Mouse (Mus musculus) hindbrain, embryonic 16.5 days (tissue): ENCODE data around the gene Mocs3. TPM values are rescaled to one million over a fixed set of nuclear protein-coding genes. Genes with fewer than 3 reads are reported as not detected.

Experiments used
- ATAC-seq: fragments of 200-750 bp; cut with Nextera tagmentation; 2 replicates; pipeline ENCODE4 v1.8.0; 2017; ENCODE audit warnings: moderate TSS enrichment, moderate library complexity
- H3K27ac ChIP-seq: fragments of 300-500 bp; sonication (generic); 2 replicates; pipeline ENCODE4 v1.5.1; 2014; ENCODE audit warnings: low read depth, mild to moderate bottlenecking, control low read depth, low read length, moderate library complexity
- H3K27me3 ChIP-seq: fragments of 300-500 bp; sonication (generic); replicated peaks from 2 replicates; pipeline ENCODE4 v1.6.1; 2014; ENCODE audit warnings: low read length; ENCODE audit not compliant: control insufficient read depth, insufficient read depth
- H3K36me3 ChIP-seq: fragments of 300-500 bp; sonication (generic); 2 replicates; pipeline ENCODE4 v1.6.1; 2014; ENCODE audit warnings: mild to moderate bottlenecking, low read length, moderate library complexity, mixed read lengths; ENCODE audit not compliant: control insufficient read depth, insufficient read depth
- H3K4me1 ChIP-seq: fragments of 300-500 bp; sonication (generic); 2 replicates; pipeline ENCODE4 v1.6.1; 2014; ENCODE audit warnings: low read depth, low read length; ENCODE audit not compliant: control insufficient read depth, insufficient read depth
- H3K4me2 ChIP-seq: fragments of 300-500 bp; sonication (generic); 2 replicates; pipeline ENCODE4 v1.6.1; 2014; ENCODE audit warnings: mild to moderate bottlenecking, low read length, control low read depth, moderate library complexity
- H3K4me3 ChIP-seq: fragments of 300-500 bp; sonication (generic); 2 replicates; pipeline ENCODE4 v1.5.1; 2014; ENCODE audit warnings: mild to moderate bottlenecking, low read length, control low read depth, moderate library complexity
- H3K9ac ChIP-seq: fragments of 300-500 bp; sonication (generic); 2 replicates; pipeline ENCODE4 v1.6.1; 2014; ENCODE audit warnings: low read depth, mild to moderate bottlenecking, control low read depth, low read length, moderate library complexity
- H3K9me3 ChIP-seq: fragments of 300-500 bp; sonication (generic); 2 replicates; pipeline ENCODE4 v1.6.1; 2014; ENCODE audit warnings: mild to moderate bottlenecking, low read length, moderate library complexity; ENCODE audit not compliant: control insufficient read depth
- whole genome bisulfite sequencing: fragments of 180-500 bp; shearing (Covaris S2); extraction: QIAGEN DNeasy Blood & Tissue Kit; methylation state at CpG from one replicate; pipeline ENCODE4 v1.1.7; 2014; 5-methylcytosine and 5-hydroxymethylcytosine counted together
- polyA plus RNA-seq: library from polyadenylated mRNA; unstranded; fragments of >200 nt; fragmentation: Nextera tagmentation; extraction: Ambion mirVana; gene quantifications from 2 replicates; pipeline ENCODE4 v1.2.1, GENCODE M21; 2015

Mocs3 gene
- polyA plus RNA-seq, 1 experiment from 2014 or later = 6.9 TPM

DNA sequence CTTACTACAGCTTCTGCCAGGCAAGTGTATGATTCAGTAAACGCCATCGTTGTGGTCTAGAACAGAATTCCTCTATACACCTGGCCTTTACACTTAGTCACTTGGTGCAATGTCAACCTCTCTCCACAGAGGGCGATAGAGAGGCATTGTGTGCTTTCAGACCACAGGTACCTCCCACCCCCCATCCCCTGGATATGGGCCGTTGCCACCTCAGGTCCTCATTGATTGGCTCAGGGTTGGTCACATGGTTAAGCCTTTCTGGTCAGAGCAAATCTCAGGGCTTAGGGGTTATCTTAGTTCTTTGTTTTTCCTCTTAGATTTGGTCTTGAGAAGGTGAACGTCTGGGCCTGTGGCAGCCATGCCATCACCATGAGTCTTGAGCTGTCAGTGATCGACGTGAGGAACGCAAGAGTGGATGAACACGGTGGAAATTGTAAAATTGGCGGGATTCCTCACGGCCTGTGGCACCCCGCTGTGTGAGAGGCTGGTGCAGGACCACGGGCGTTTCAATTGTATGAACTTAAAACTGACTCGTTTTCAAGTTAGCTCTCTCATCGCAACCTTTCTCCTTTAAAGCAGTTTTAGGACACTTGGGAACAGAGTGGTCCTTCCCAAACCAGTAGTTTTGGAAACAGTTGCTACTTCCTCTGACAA, 22.3 kb downstream of the Mocs3 start:
- Histone ChIP-seq H3K4me2 (0 out of 2 replicates have a peak overlapping the region, but pooled peaks have one; percentile 16), H3K4me3 (no peak overlapping the region), H3K27ac (no peak overlapping the region), H3K9me3 (no peaks in the 10 kb centered on the region), H3K27me3 (0 out of 2 replicates have a peak, but pooled peaks cover 3% of the 10 kb centered on the region), H3K9ac (no peak overlapping the region), H3K36me3 (no peaks in the 10 kb centered on the region), H3K4me1 (no peaks in the 10 kb centered on the region)
- WGBS = 13% methylated on average over 16 of the region's 16 CpGs
- ATAC-seq = no peak

DNA sequence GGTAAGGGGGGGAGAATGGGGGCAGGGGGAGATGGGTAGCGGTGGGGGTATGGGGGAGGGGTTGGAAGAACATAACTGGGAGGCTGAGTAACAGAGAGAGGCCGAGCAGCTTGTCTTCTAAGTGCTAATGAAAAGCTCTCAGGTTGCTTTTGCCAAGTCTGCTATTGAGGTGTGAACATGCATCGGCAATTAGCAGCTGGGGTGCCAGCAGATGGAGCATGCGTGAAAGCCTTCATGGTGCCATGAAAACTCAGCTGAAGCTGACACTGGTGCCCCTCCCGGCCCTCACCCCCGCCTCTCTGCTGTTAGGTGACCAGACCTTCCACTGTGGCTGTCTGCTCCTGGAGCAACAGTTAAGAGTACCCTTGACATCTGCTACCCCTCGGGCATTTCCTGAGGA, 23.4 kb downstream of the Mocs3 start:
- Histone ChIP-seq H3K4me2 (no peak overlapping the region), H3K27ac (no peak overlapping the region), H3K9me3 (no peaks in the 10 kb centered on the region), H3K36me3 (no peaks in the 10 kb centered on the region), H3K4me3 (no peak overlapping the region), H3K4me1 (no peaks in the 10 kb centered on the region), H3K9ac (no peak overlapping the region), H3K27me3 (0 out of 2 replicates have a peak, but pooled peaks cover 3% of the 10 kb centered on the region)
- no peak for ATAC-seq
- 49% methylated on average over 7 of the region's 7 CpGs for WGBS

DNA sequence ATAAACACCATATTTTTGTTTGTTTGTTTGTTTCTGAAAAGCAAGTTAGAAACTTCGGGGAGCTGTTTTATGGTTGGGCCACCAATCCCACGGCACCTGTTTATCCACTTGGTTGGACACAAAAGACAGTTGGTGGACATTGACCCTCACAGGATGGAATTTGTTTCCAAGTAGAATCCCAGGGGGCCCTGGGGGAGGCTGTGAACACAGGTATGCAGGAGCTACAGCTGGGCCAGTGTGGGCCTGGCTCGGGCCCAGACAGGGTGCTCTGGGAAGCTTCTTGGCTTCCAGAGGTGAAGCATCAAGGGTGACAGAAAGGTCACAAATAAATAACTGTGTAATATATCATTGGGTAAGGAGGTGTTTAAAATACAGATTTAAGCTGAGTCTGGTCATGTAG, 26.1 kb downstream of the Mocs3 start:
- no peaks in the 10 kb centered on the region for H3K9me3 ChIP-seq
- no peak overlapping the region for H3K4me3 ChIP-seq
- no peaks in the 10 kb centered on the region for H3K36me3 ChIP-seq
- H3K27me3 ChIP-seq = 0 out of 2 replicates have a peak, but pooled peaks cover 3% of the 10 kb centered on the region
- no peaks in the 10 kb centered on the region for H3K4me1 ChIP-seq
- no peak overlapping the region for H3K27ac ChIP-seq
- WGBS = 88% methylated on average over 3 of the region's 3 CpGs
- no peak for ATAC-seq
- no peak overlapping the region for H3K4me2 ChIP-seq
- H3K9ac ChIP-seq = no peak overlapping the region

DNA sequence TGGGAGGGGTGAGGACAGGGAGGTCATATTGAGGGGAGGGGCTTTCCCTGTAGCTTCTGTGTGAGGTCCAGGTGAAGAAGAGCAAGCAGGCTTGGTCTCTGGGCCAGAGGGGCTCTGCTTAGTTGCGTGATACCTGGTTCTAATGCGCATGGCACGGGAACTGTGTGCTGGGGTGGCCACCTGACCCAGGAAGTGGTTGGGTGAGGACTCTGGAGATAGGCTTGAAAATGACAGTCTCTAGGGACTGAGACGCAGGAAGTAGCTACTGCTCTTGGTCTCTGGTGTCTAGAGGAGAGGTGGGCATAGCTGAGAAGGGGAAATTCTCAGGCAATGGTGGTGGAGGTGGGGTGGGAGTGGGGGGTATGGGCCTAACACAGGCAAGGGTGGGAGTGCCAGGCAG, 26.8 kb downstream of the Mocs3 start:
- Histone ChIP-seq H3K27me3 (no peaks in the 10 kb centered on the region), H3K9me3 (no peaks in the 10 kb centered on the region), H3K36me3 (no peaks in the 10 kb centered on the region), H3K27ac (no peak overlapping the region), H3K9ac (no peak overlapping the region), H3K4me2 (no peak overlapping the region), H3K4me3 (no peak overlapping the region), H3K4me1 (no peaks in the 10 kb centered on the region)
- no peak for ATAC-seq
- WGBS = 94% methylated on average over 4 of the region's 4 CpGs

DNA sequence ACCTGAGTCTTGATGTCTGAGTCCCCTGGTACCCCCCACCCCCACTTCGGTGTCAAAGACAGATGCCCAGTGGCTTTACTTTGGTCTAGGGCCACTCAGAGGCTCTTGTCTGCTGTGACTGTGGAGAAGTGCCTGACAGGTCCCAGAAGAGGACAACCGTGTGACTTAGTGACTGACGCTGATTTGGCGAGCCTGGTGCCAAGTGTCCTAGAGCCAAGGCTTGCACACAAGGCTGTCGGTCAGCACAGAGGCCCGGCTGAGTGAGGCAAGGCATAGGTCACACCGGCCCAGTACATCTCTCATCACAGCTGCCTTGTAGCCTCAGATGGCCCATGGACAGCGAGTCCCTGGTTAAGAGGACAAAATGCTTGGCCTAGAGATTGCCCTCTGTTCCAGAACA, 28.6 kb downstream of the Mocs3 start:
- Histone ChIP-seq H3K9me3 (no peaks in the 10 kb centered on the region), H3K4me1 (no peaks in the 10 kb centered on the region), H3K27me3 (no peaks in the 10 kb centered on the region), H3K4me3 (no peak overlapping the region), H3K9ac (no peak overlapping the region), H3K36me3 (no peaks in the 10 kb centered on the region), H3K4me2 (no peak overlapping the region), H3K27ac (no peak overlapping the region)
- 89% methylated on average over 8 of the region's 8 CpGs for WGBS
- ATAC-seq = no peak

DNA sequence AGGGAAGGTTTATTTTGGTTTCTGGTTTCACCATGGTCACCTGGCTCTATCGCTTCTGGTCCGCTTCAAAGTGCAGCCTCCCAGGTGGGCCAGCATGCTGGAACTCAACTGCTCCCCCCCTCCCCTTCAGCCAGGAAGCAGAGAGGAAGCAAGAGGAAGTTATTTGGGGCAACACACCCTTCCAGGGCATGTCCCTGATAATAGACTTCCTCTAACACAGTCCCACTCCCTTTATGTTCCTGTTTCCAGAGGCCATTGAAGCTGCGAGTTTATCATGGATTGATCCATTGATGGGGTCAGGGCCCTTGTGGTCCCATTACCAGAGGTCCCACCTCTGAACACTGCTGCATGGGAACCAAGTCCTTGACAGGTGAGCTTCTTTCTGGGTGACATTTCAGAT, 29.7 kb downstream of the Mocs3 start:
- no peak overlapping the region for H3K27ac ChIP-seq
- no peaks in the 10 kb centered on the region for H3K4me1 ChIP-seq
- no peak overlapping the region for H3K4me3 ChIP-seq
- H3K9ac ChIP-seq = no peak overlapping the region
- WGBS = 88% methylated on average over 3 of the region's 3 CpGs
- H3K9me3 ChIP-seq = no peaks in the 10 kb centered on the region
- ATAC-seq = no peak
- H3K36me3 ChIP-seq = no peaks in the 10 kb centered on the region
- H3K27me3 ChIP-seq = no peaks in the 10 kb centered on the region
- no peak overlapping the region for H3K4me2 ChIP-seq

DNA sequence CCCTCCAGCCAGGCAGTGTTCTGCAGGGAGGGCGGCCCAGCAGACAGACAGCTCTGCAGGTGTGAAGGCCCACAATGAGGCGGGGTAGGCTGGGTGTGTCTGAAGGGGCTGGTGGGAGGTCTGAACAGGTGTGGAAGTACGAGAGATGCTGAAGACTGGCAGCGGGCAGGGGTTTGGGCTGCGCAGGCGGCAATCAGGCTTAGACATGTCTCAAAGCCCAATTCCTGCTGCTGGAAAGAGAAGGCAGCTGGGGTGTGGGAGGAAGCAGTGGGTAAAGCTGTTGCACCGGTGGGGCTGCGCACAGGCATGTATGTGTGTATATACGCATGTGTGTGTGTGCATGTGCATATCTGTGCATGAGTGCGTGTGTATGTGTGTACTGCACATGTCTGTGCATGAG, 30.5 kb downstream of the Mocs3 start:
- H3K4me2 ChIP-seq = no peak overlapping the region

DNA sequence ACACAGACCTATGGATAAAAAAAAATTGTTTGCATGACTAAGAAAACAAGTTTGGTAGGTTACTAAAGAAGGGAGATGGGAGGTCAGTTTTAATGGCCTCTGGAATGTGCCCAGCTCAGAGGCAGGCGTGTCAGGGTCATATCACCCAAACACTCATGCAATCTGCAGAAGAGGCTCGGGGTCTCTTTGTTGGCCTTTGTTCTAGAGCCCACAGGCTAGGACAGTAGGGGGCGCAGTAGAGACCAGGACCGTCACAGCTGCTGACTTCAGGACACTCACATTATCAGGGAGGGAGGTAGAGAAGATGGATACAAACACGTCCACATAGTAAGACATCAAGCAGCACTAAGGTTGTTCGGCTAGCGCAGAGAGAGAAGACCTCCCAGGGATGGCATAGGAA, 37.6 kb downstream of the Mocs3 start:
- Histone ChIP-seq H3K9me3 (no peaks in the 10 kb centered on the region; the same call in 1 of the 2 replicates), H3K4me1 (no peaks in the 10 kb centered on the region), H3K36me3 (no peaks in the 10 kb centered on the region), H3K27ac (no peak overlapping the region), H3K4me3 (no peak overlapping the region), H3K27me3 (no peaks in the 10 kb centered on the region), H3K9ac (no peak overlapping the region), H3K4me2 (no peak overlapping the region)
- WGBS = 34% methylated on average over 7 of the region's 7 CpGs
- ATAC-seq = no peak

More for the DNA sequence above, 30.5 kb downstream of the Mocs3 start:
- ATAC-seq = no peak
- H3K4me1 ChIP-seq = no peaks in the 10 kb centered on the region
- H3K4me3 ChIP-seq = no peak overlapping the region
- no peaks in the 10 kb centered on the region for H3K36me3 ChIP-seq
- 91% methylated on average over 10 of the region's 10 CpGs for WGBS
- H3K27me3 ChIP-seq = no peaks in the 10 kb centered on the region
- no peaks in the 10 kb centered on the region for H3K9me3 ChIP-seq
- no peak overlapping the region for H3K27ac ChIP-seq
- H3K9ac ChIP-seq = no peak overlapping the region

DNA sequence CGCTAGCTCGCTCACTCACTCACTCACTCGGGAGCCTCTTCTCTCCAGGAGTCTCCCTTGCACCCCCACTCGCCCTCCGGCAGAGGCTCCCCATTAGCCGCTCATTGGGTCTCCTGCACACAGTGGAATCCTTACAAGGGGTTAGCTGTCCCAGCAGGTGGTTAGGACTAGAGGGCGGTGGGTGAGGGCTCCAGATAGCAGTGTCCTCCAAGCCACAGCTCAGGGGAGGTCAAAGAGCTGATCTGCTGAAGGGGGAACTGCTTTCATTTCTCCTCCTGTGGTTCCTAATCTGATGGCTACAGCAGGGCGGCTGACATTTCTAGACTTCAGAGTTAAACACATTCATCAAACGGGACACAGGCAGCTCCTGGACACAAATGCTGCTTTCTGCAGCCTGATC, 43.0 kb downstream of the Mocs3 start:
- no peak for ATAC-seq
- Histone ChIP-seq H3K9me3 (no peaks in the 10 kb centered on the region; the same call in 1 of the 2 replicates), H3K9ac (no peak overlapping the region), H3K4me1 (no peaks in the 10 kb centered on the region), H3K27me3 (peaks cover 7% of the 10 kb centered on the region; the same call in 1 of the 2 replicates), H3K4me3 (no peak overlapping the region), H3K27ac (no peak overlapping the region), H3K4me2 (no peak overlapping the region), H3K36me3 (no peaks in the 10 kb centered on the region)
- 56% methylated on average over 9 of the region's 9 CpGs for WGBS
